In the genomic region with DNA sequence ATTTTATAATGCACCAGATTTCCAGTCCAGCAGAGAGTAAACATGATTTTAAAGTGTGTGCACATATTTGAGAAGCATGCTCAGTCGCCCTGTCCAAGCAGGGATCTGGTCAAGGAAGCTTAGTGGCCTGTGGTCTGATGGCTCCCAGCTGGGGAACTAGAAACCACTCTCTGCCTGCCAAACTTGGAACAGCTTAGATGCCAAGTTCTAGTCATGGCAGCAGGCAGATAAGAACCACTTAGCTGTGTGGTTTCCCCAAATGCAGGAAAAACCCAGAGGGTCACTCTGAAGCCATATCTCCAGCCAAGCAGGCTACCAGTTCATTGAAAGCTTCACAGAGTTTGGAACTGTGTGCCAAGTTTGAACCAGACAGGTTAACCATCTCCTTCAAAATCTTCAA, we compare ENCODE assay signal across 2 mouse cellular contexts.
"Had no signal": no experiment of that assay in that cellular context is flagged by ENCODE, and none has a peak within 500 bp of the region (broad histone marks: within the 10 kb centered on the region; RNA-seq: fewer than 3 reads in every experiment).

No protein-coding gene starts in this region.

- DNase-seq: right cerebral cortex, adult 18-20 months; right cerebral cortex, postnatal 25 days had no signal
